Mouse (Mus musculus): ENCODE results near the gene Rsph9.

GRCm38 (mm10) chr17:46168768-46169167, 24.8 kb upstream of the Rsph9 start:
- TF ChIP-seq POLR2A (IDR thresholded peaks at IDR 0.05; ENCODE audit: low read depth, low read length) (no peak), CTCF (IDR thresholded peaks at IDR 0.05; ENCODE audit: extremely low read depth, insufficient read length, insufficient replicate concordance, low read depth, low read length) (no peak)

Measured in small intestine, adult 2 months (tissue).